Mouse (Mus musculus) G1E (cell line): Measurements from ENCODE around the gene Asb4.

Experiments
- CTCF ChIP-seq: IDR thresholded peaks from 2 replicates; pipeline ENCODE4 v1.5.1; 2012; ENCODE audit warnings: low read depth, low read length, inconsistent platforms, mixed read lengths
- TAL1 ChIP-seq: conservative IDR thresholded peaks from 2 replicates; pipeline ENCODE4 v1.6.1; 2012; ENCODE audit warnings: low read depth, low read length, inconsistent platforms, mixed read lengths

DNA sequence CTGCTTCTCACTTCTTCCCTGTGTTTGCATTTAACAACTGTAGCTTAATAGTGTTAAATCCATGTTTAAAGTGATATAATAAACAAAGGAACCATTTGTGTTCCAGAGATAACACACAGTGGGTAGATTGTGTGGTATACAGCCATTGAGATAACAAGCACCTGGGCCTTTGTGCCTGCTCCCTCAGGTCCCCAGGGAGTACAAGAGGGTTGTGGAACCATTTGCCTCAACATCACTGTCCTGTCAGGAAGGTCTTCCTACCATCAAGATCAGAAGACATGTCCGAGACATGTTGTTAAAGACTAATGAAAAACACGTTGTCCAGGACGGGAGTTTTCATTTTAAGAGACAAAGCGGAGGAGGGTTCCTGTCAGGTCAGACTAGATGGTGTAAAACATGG, 3.3 kb downstream of the Asb4 start:
- TF ChIP-seq CTCF, result no peak
- peak; percentile 22; the same call in 1 of the 2 replicates for TF ChIP-seq TAL1
